Mouse (Mus musculus) left cerebral cortex, postnatal 25 days (tissue): Measurements from ENCODE around the gene Arhgap31. TPM values are rescaled to one million over a fixed set of nuclear protein-coding genes. Genes with fewer than 3 reads are reported as not detected.

Experiments used
- DNase-seq, 2 experiments: peaks; one replicate each; pipeline ENCODE4 v3.0.0; 2022; ENCODE audit warnings: low spot score in 2 of 2, mixed read lengths in 1 of 2
- intact Hi-C: fragments of 180-260 bp; cut with DNase I; formaldehyde crosslinking; loops from one replicate; pipeline ENCODE4 v1.15.1; 2025
- total RNA-seq, 2 experiments: library from RNA; stranded (reverse); gene quantifications; 2 replicates each; pipeline ENCODE4 v1.2.3; 2021

Arhgap31 gene
- total RNA-seq, 2 experiments from 2014 or later: 18.5 to 19.9 TPM

GRCm38 (mm10) chr16:38622283-38622682 lies 90.8 kb downstream of the Arhgap31 start:
- intact Hi-C loops: loop anchor here (10.0 kb wide), 2 partner anchors 103 to 433 kb away; no protein-coding TSS in a partner anchor
- DNase-seq: peak in 1 of 2 experiments; percentile 8

GRCm38 (mm10) chr16:38620696-38621450 lies 92.2 kb downstream of the Arhgap31 start:
- intact Hi-C loops: loop anchor here (10.0 kb wide), 2 partner anchors 104 to 434 kb away; no protein-coding TSS in a partner anchor
- DNase-seq: no peak

DNA sequence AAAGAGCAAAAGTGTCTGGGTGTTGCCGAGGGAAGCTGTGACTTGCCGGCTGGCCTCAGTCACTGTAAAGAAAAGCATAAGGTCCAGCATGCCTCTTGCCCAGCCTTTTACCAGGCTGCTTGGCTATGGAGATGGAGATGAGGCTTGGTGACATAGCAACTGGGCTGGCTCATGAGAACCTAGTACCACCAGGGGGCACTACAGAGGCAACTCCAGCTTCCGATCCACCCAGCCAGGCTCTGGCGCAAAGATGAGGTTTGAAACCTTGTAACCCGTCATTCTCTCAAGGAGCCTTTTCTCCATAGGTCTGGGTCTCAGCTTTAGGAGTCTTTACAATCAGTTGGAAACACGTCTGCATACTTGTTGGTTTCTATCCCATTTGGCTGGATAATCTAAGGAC lies 94.0 kb downstream of the Arhgap31 start:
- intact Hi-C loops: loop anchor here (5.0 kb wide), 1 partner anchor 193 kb away; no protein-coding TSS in a partner anchor
- DNase-seq: peak; percentile 80 to 84

DNA sequence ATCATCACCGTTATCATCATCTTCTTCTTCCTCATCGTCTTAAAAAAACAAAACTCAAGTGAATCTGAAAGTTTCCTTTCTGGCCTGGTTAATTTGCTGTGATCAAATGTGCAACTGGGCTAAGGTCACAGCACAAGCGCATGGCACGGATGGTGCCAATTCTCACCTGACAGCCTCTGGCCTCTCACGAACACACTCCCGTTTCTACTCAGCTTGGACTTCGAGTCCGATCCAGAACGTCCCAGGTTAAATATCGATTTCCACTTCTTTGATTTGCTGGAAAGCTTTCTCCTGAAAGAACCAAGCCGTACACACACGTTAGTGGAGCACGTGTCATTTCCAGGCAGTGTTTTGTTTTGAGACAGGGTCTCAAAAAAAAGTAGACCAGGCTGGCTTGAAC lies 95.1 kb downstream of the Arhgap31 start:
- intact Hi-C loops: loop anchor here (5.0 kb wide), 1 partner anchor 194 kb away; no protein-coding TSS in a partner anchor
- no peak for DNase-seq

- intact Hi-C loops: no loop called here
Observed at GRCm38 (mm10) chr16:38613646-38614045, 99.4 kb downstream of the Arhgap31 start.

DNA sequence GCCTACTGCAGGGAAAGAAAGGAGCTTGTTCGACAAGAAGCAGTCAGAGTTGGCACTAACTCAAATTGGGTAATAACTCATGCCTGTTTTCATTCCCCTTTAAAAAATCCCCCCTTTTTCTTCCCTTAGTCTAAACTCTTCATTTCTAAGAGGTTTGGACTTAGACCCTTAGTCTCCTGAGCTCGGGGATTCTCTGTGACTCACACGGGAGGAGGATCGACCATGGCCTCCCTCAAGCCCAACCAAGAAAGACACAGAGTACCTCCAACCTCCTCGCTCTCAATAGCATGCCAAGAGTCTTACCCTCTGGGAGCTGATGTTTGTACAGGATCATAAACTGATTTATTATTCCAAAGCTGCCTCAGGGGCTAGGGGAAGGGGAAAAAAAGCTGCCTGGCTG lies 100.4 kb downstream of the Arhgap31 start:
- DNase-seq: no peak
- intact Hi-C loops: no loop called here

More at GRCm38 (mm10) chr16:38613646-38614045, 99.4 kb downstream of the Arhgap31 start:
- DNase-seq: no peak

DNA sequence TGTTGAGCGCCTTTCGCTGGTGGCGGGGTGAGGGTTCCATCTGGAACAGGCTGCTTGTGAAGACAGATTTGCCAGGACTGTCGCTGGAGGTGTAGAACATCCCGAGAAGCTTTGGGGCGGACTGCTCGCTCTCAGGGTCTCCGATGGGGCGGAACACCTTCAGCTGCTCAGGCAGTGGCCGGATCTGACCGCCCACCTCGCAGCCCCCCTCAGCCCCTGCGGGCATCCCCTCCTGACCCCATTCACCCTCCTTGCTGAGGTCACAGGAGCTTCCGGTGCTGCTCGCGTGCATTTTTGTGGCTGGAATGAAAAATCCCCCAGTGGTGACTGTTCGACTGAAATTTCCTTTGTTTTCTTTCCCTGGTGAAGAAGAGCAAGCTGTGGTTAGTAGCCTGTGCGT lies 104.0 kb downstream of the Arhgap31 start:
- intact Hi-C loops: no loop called here
- DNase-seq: no peak

DNA sequence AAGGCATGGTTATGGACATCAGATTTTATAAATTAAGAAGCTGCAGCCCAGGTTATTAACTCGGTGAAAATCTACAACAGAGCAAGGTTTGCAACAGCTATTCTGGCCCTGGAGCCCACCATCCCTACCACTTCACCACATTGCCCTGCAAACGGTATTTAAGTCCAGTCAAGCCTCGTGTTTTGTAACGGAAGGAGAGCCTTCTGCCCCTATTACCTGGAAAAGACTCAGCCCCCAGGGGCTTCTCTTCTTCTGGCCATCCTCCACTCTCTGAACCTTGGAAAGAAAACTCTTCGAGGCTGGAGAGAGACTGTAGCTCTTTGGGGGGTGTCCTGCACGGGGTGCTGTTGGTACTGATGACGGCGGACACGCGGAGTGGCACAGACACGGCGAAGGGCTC lies 104.4 kb downstream of the Arhgap31 start:
- intact Hi-C loops: no loop called here
- DNase-seq: no peak

- DNase-seq: no peak
- intact Hi-C loops: no loop called here
Observed at GRCm38 (mm10) chr16:38606509-38606908, 106.6 kb downstream of the Arhgap31 start.

- intact Hi-C loops: no loop called here
- DNase-seq: peak; percentile 8 to 29
Observed at GRCm38 (mm10) chr16:38602989-38603804, 109.9 kb downstream of the Arhgap31 start.

DNA sequence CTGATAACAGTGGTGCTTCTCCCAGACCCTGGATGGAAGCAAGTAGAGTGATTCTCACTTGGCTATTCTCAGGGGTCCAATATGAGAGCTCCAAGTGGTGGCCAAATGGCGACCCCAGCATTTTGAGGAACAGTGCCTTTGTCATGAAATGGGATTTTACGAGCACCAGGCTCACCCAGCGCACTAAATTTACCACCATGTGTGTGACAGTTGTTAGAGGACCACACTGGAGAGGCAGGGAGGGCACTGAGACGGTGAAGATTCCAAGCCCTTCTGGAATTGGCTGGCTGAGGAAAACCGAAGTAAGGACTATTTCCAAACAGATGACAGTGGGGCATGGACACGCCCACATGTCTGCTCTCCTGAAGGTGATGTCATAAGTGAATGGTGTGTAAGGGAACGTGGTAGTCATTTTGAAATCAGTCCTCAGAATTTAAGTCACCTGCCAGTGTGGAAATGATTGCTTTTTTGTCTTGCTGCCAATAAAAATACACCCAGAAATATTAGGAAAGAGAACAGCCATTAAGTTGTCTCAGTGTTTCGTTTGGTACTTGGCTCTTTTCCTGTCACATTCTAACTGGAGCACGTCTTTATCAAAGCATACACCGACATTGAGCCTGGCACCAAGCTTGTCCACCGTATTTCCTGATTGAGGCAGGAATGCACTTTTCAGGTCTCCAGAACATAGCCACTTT lies 113.9 kb downstream of the Arhgap31 start:
- no peak for DNase-seq
- intact Hi-C loops: no loop called here

DNA sequence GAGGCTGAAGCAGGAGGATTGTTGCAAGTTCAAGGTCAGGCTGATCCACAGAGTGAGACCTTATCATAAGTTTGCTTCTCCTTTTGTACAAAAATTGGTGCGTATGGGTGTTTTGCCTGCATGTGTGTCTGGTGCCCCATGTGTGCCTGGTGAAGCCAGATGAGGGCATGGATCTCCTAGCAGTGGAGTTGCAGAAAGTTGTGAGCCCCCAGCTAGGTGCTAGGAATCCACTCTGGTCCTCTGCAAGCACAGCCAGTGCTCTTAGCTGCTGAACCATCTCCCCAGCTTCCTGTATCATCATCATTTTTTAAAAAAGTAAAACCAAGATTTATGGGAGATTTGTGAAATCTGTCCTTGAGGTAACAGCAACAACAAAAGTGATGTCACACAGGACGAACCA lies 116.4 kb downstream of the Arhgap31 start:
- intact Hi-C loops: no loop called here
- DNase-seq: no peak

DNA sequence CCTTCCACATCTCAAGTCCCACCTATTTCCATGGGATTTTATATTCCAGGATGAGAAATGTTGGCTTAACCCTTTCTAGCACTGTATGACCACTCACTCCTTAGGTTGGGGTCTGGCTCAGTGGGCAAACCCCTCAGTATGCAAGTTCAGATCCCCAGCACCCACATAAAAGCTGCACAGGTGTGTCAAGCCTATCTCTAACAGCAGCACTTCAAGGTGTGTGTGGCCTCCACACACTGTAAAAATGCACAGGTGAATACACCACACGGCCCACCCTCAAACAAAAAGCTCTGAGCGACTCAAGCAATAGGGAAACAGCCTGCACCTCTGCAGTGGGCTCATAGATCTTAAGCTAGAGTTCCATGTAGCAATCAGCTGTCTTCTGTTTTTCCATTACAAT lies 117.0 kb downstream of the Arhgap31 start:
- intact Hi-C loops: no loop called here
- DNase-seq: no peak

GRCm38 (mm10) chr16:38594435-38594834 lies 118.6 kb downstream of the Arhgap31 start:
- DNase-seq: no peak
- intact Hi-C loops: no loop called here

DNA sequence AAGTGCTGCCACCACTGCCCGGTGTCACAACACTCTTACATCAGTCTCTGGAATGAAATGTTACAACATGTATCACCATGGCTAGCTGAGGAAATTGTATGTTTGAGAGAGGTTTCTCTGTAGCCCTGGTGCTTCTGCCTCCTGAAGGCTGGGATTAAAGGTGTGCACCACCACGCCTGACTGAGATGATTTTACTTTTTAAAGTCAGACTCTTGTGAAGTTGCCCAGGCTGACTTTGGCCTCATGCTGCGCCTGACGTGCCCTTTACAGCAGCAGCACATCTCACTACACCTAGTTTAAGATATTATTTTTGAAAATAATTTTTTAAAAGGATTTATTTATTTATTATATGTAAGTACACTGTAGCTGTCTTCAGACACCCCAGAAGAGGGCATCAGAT lies 120.1 kb downstream of the Arhgap31 start:
- DNase-seq: no peak
- intact Hi-C loops: no loop called here

- intact Hi-C loops: no loop called here
- peak in 1 of 2 experiments; percentile 28 for DNase-seq
Observed at GRCm38 (mm10) chr16:38592026-38592678, 120.9 kb downstream of the Arhgap31 start.

DNA sequence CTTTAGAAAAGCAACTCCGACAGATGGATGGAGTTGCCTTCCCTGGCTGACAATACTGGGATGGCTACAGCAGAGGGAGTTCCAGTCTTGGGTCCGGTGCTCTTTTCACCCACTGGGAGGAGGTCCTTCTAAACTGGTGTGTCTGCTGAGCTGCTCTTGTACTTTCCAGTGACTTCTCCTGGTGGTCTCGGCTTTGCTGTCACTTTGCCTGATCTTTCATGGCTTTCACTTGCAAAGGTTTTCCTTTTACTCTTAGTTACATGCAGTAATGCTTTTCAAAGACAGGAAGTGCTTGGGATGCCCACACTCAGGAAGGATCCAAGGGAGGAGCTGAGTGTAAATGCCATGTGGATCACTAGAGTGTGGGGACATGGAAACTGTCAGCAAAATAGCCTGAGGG lies 121.6 kb downstream of the Arhgap31 start:
- intact Hi-C loops: no loop called here

DNA sequence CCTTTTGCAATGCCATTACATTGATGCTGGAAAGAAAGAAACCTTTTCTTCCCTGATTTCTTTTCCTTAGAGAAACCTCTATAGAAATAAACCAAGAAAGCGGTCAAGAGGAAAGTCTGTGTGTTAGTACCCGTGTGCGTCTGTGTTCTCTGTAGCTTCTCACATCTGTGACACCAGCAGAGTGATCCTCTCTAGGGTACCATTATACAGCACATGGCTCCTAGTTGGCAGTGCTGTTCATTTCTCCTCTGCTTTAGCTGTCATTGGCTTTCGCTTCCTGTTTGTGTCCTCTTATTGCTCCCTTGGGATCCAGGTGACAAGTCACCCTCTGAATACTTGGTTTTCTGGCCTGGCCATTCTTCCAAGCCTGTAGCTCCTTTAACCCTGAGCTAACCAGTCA lies 125.5 kb downstream of the Arhgap31 start:
- no peak for DNase-seq
- intact Hi-C loops: no loop called here

More for the DNA sequence above, 121.6 kb downstream of the Arhgap31 start:
- DNase-seq: no peak

DNA sequence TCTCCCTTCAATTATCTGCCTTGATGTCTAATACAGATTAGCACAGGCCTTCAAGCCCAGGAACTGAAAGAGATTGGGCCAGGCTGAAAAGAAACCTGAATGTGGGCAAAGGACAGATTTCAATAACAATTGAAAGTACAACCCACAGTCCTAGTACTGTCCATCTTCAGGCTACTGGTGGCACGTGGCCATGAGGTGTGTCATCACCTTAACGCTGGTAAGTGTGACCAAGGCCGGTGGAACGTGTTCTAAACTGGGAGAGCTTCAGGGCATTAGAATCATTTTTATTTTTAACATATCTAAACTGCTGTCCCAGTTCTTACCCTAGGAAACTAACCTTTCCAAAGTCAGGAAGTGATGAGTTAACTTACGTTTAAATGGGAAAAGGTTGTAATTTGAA lies 125.9 kb downstream of the Arhgap31 start:
- DNase-seq: no peak
- intact Hi-C loops: no loop called here

GRCm38 (mm10) chr16:38585186-38585585 lies 127.9 kb downstream of the Arhgap31 start:
- intact Hi-C loops: no loop called here
- no peak for DNase-seq
